Mouse (Mus musculus) erythroblast, embryonic 14.5 days (primary cell): ENCODE results near the gene Acyp1.

Experiments used
- GATA1 ChIP-seq: IDR thresholded peaks from 2 replicates; pipeline ENCODE4 v1.6.1; 2012; ENCODE audit warnings: low read length, inconsistent platforms, mixed read lengths
- TAL1 ChIP-seq: IDR thresholded peaks from 3 replicates; pipeline ENCODE4 v1.6.1; 2012; ENCODE audit warnings: low read length, inconsistent platforms, mixed read lengths

GRCm38 (mm10) chr12:85287809-85288485 is at the start of gene Acyp1:
- TF ChIP-seq GATA1 (no peak), TAL1 (no peak)
